ENCODE assay signal across 12 mouse cellular contexts in the genomic region with DNA sequence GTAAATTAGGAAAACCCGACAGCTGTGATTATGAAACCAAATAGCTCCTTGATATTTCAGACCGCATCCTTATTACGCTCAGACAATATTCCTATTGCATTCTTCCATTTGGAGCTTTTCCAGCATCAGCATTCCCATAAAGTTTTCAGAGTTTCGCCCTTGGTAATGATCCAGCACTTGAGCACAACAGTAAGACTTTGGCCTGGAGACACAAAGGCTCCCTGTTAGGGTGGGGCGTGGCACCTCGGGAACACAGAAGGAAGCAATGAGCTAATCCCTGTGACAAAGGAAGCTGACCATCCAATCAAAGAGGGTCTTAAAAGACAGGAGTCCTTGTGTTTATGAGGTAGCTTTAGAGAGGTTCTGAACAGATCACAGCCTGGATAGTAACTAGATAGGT.
A peak's percentile ranks its signal among the peaks of the same experiment; 100 is the strongest.
DNase-seq lines count a peak whose midpoint lies in the region; ATAC-seq lines count a peak whose summit lies in the region.
"Had no signal": no experiment of that assay in that cellular context is flagged by ENCODE, and none has a peak within 500 bp of the region (broad histone marks: within the 10 kb centered on the region; RNA-seq: fewer than 3 reads in every experiment).

No protein-coding gene starts in this region.

- WGBS in intestine, embryonic 15.5 days: 62% methylated on average over 6 of the region's 6 CpGs

- ATAC-seq in intestine, embryonic 15.5 days: peak; percentile 71

- no peaks in the 10 kb centered on the region for H3K27me3 ChIP-seq in intestine, embryonic 15.5 days (replicated peaks)
- H3K27me3 ChIP-seq: forebrain, embryonic 12.5 days; liver, embryonic 13.5 days had no signal

- H3K27ac ChIP-seq in intestine, embryonic 15.5 days: no peak overlapping the region
- H3K27ac ChIP-seq: forebrain, embryonic 12.5 days; liver, embryonic 13.5 days had no signal

- no peaks in the 10 kb centered on the region for H3K36me3 ChIP-seq in intestine, embryonic 15.5 days
- H3K36me3 ChIP-seq: forebrain, embryonic 12.5 days; liver, embryonic 13.5 days had no signal

- DNase-seq in heart, adult 11 months: peak; percentile 89
- no peak for DNase-seq in heart, adult 8-10 months (ENCODE audit: low spot score)
- peak; percentile 24 for DNase-seq in retina, postnatal 1 day
- DNase-seq in retina, embryonic 14.5 days (ENCODE audit: low spot score): no peak
- DNase-seq in adrenal gland, postnatal 25 days: no peak
- no peak for DNase-seq in layer of hippocampus, postnatal 36 days
- DNase-seq: cerebellum, postnatal 14 days; liver, embryonic 13.5 days; midbrain, embryonic 14.5 days; right cerebral cortex, postnatal 14 days had no signal

- no peaks in the 10 kb centered on the region for H3K9me3 ChIP-seq in intestine, embryonic 15.5 days
- H3K9me3 ChIP-seq: forebrain, embryonic 12.5 days; liver, embryonic 13.5 days had no signal

- H3K4me1 ChIP-seq in intestine, embryonic 15.5 days (replicated peaks): no peaks in the 10 kb centered on the region
- H3K4me1 ChIP-seq: liver, embryonic 13.5 days had no signal

- H3K4me2 ChIP-seq in intestine, embryonic 15.5 days (replicated peaks): no peak overlapping the region
- H3K4me2 ChIP-seq: forebrain, embryonic 12.5 days; liver, embryonic 13.5 days had no signal

- no peak overlapping the region for H3K4me3 ChIP-seq in intestine, embryonic 15.5 days (replicated peaks)
- H3K4me3 ChIP-seq: forebrain, embryonic 12.5 days; liver, embryonic 13.5 days had no signal

- H3K9ac ChIP-seq in intestine, embryonic 15.5 days: no peak overlapping the region
- H3K9ac ChIP-seq: forebrain, embryonic 12.5 days; liver, embryonic 13.5 days had no signal

Comparison
In these comparisons a context has a peak if more than half of its experiments do, and no peak if none do; other contexts are left out.
1. DNase-seq: peak in heart, adult 11 months (single experiment) and retina, postnatal 1 day (single experiment); none in heart, adult 8-10 months (single experiment), retina, embryonic 14.5 days (single experiment), adrenal gland, postnatal 25 days (single experiment) and layer of hippocampus, postnatal 36 days (0 of 2).